Mouse (Mus musculus) 3T3-L1 (cell line): ENCODE results near the gene Sept7.
"Not testable (repeated sequence)": the region's sequence is repeated elsewhere in the genome, so short reads cannot be mapped to it uniquely, and the experiment has no call there.

Experiments used
- DNase-seq: peaks from one replicate; pipeline ENCODE4 v3.0.0-alpha.2; 2015; ENCODE audit warnings: low read depth, low spot score

Gene Sept7

GRCm38 (mm10) chr9:25253478-25253824 lies 1.2 kb downstream of the Sept7 start:
- no peak for DNase-seq

- no peak for DNase-seq
These were observed 8.2 kb downstream of the Sept7 start for GRCm38 (mm10) chr9:25260411-25260810.

- no peak for DNase-seq
These were observed 8.7 kb downstream of the Sept7 start for GRCm38 (mm10) chr9:25260979-25261378.

- no peak for DNase-seq
These were observed 9.8 kb downstream of the Sept7 start for GRCm38 (mm10) chr9:25262087-25262486.

GRCm38 (mm10) chr9:25265795-25266194 lies 13.6 kb downstream of the Sept7 start:
- DNase-seq, result no peak

- DNase-seq, result peak; percentile 50
These were observed 14.9 kb downstream of the Sept7 start for GRCm38 (mm10) chr9:25267133-25267532.

- DNase-seq, result no peak
These were observed 15.3 kb downstream of the Sept7 start for GRCm38 (mm10) chr9:25267574-25267973.

- DNase-seq, result no peak
These were observed 19.7 kb downstream of the Sept7 start for GRCm38 (mm10) chr9:25271902-25272301.

GRCm38 (mm10) chr9:25289796-25290195 lies 37.6 kb downstream of the Sept7 start:
- DNase-seq, result no peak

GRCm38 (mm10) chr9:25309505-25310182 lies 57.4 kb downstream of the Sept7 start:
- DNase-seq, result peak; percentile 80

GRCm38 (mm10) chr9:25314304-25314703 lies 62.1 kb downstream of the Sept7 start:
- DNase-seq, result no peak

- DNase-seq, result peak; percentile 74
These were observed 65.7 kb downstream of the Sept7 start for GRCm38 (mm10) chr9:25317827-25318505.

- not testable (repeated sequence) for DNase-seq
These were observed 67.4 kb downstream of the Sept7 start for GRCm38 (mm10) chr9:25319676-25320075.

GRCm38 (mm10) chr9:25327727-25328370 lies 75.6 kb downstream of the Sept7 start:
- DNase-seq, result no peak

- no peak for DNase-seq
These were observed 76.9 kb downstream of the Sept7 start for GRCm38 (mm10) chr9:25328946-25329723.

GRCm38 (mm10) chr9:25337436-25338198 lies 85.4 kb downstream of the Sept7 start:
- peak; percentile 77 for DNase-seq

GRCm38 (mm10) chr9:25340412-25340811 lies 88.2 kb downstream of the Sept7 start:
- DNase-seq, result no peak

GRCm38 (mm10) chr9:25353775-25354174 lies 101.5 kb downstream of the Sept7 start:
- no peak for DNase-seq

GRCm38 (mm10) chr9:25355806-25356205 lies 103.6 kb downstream of the Sept7 start:
- DNase-seq, result no peak

GRCm38 (mm10) chr9:25357589-25357988 lies 105.3 kb downstream of the Sept7 start:
- no peak for DNase-seq

GRCm38 (mm10) chr9:25358018-25358417 lies 105.8 kb downstream of the Sept7 start:
- DNase-seq, result no peak
